Mouse (Mus musculus) lung, postnatal 14 days (tissue): ENCODE results near the gene Arhgef1.

ENCODE experiments used
- DNase-seq: peaks from one replicate; pipeline ENCODE4 v3.0.0; 2021

The Arhgef1 gene

DNA sequence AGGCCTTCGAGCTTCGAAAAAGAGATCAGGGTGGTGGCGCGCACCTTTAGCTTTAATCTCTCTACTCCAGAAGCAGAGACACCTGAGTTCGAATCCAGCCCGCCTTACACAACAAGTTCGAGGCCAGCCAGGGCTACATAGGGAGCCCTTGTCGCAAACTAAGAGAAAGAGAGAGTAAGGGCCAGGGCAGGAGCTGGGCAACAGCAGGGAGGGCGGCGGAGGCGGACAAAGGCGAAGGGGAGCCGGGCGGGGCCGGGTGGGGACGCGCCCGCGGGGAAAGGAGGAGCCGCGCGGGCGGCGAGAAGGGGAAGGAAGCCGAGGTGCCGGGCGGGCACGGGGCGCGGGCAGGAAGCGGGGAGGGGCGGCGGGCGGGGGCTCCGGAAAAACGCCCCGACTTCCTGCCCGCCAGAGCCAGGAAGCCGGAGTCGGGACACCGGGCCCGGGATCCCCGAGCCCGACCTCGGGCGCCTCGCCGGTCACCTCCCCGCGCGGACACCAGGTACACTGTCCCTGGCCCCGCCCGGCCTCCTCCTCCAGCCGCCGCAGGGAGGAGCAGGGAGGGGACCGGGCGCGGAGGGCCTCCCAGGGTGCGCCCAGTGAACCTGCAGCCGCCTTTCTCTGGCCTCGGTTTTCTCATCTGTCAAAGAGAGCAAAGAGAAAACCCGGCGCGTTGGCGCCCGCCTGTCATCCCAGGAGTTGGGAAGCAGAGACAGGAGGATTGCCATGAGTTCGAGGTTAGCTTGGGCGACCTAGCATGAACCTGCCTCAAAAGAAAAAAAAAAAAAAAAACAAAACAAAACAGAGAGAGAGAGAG, at the start of gene Arhgef1:
Gene Arhgef1, plus strand, starts transcription at position 283 of the 814 bp plus-strand sequence.
- DNase-seq: peak; percentile 80

DNA sequence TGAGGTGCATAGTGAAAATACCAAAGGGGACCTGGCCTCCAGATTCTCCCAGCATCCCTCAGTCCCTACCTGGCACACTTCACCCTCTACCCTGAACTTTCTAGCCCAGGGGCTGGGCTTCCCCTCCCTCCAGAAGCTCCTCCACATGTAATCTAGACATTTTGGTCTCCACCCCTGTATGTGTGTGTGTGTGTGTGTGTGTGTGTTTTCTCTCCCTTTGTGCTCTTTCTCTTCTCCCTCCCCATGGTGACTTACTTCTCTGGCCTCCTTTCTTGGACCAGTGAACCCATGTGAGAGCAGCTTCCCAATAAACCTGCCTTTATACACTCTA, 49.5 kb upstream of the Arhgef1 start:
- no peak for DNase-seq

DNA sequence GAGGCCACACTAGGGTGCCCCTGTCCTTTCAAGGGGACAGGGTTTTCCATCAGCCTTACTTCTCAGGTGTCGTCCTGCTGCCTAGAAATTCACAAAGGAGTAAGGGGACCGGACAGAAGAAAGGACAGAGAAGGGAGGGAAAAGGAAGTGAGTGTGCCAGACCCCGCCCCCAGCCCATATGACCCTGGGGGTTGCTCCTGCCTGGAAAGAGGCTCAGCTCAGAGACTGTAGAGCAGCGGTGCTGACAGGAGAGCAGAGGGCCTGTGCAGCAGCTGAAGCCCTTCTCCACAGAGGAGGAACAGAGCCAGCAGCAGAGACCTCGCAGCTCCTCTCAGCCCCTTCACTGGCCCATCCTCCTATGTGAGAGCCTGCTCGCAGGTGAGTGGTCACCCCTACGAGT, 49.0 kb upstream of the Arhgef1 start:
- no peak for DNase-seq

DNA sequence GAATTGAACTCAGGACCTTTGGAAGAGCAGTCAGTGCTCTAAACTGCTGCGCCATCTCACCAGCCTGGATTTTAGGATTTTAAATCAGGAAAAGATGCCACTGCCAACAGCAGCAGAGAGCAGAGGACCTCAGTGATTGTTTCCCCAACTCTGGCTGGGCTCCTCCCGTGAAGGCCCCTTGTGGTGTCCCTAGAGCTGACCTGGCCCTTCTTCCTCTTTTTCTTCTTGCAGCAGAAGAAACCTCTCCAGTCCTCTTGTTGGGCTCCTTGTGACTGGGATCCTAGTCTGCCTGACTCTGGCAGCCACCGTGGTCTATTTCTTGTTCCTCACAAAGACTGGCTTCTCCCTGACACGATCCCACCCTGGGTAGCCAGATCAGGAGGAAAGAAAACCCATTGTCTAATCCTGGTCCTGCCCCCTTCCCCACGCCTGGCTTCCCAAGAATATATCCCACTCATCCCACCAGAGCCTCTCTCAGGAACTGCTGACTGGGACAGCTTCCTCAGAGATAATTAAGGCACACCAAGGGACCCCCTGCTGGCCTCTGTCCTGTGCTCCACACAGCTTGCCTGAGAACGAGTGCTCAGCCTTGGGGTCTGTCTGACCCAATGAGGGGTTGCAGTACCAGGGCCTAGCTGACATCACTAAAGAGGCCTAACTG, 46.1 kb upstream of the Arhgef1 start:
- no peak for DNase-seq

DNA sequence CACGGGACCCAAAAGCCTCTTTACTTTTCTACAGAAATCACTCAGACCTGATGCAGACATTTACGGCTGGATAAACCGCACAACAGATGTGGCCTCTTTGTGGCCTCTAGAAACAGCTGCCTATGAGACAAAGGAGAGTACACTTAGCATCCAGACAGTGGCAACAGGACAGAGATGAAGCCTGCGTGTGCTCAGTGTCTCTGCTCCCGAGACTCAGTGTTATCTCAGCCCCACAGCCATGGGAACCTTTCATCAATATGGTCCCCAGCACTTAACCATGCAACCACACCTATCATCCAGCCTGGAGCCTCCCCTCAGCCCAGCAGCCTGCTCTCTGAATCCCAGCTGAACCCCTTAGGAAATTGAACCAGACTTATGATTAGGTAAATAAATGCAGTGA, 43.5 kb upstream of the Arhgef1 start:
- DNase-seq: no peak

DNA sequence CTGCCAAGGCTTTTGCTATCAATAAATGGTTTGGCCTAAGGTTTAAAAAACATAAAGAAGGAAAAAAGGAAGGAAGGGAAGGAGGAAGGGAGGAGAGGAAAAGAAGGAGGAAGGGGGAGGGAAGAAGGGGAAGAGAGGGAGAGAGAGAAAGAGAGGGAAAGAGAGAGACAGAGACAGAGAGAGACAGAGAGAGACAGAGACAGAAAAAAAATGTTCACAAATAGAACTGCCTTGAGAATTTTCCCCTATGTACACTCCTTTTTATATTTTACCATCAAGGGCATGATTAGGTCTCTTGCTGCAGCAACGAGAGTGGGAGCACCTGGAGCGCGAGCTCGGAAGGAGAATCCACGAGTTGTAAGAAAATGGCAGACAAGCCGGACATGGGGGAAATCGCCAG, 40.8 kb upstream of the Arhgef1 start, which contains the start of gene Gm9844:
Gene Gm9844, plus strand, starts transcription at position 301 of the 400 bp plus-strand sequence.
- DNase-seq: no peak

DNA sequence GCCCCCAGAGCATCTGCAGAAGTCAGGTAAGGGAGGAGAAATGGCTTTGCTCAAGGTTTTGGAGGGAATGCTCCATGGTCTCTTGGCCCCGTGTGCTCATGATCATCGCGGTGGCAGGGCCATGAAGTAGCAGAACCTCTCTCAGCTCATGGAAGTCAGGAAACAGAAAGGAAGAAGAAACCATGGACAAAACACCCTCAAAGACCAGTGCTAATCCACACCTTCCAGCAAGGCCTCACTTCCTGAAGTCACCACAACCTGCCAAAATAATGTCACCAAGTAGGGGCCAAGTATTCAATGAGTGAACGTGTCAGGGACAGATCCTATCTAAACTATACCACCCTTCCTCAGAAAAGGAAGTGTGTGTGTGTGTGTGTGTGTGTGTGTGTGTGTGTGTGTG, 39.9 kb upstream of the Arhgef1 start:
- no peak for DNase-seq

DNA sequence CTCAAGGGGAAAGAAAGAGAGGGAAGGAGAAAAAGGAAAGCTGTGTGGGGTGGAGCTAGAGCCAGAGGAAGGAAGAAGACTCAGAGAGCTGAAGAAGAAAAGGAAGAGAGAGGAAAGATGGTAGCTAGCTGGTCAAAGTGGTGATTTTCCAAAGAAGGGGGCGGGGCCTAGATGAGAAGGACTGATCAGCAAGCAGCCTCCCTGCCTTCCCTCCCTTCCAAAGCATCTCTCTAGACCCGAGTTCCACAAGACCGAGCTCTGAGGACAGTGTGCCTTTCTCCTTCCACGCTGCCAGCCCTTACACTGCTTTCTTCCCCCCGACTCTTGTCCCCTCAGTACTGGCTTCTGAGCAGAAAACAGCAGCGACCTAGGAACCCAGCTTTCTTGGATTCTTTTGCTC, 38.6 kb upstream of the Arhgef1 start:
- no peak for DNase-seq

DNA sequence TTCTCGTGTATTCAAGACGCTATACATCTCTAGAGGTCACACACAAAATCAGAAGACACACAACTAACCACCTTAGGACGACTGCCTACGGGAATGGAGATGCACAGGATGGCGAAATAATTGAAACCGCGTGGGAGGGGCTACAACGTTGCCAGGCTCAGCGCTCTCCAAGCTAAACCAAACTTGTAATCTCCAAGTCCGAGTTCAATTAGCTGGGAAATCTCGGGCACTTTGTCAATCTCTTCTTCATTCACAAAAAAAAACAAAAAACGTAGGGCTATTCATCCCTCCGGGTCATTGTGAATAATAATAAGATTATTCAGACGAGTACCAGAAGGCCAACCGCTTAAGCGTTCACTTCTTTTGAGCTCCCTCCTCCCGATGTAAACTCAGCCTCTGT, 33.6 kb upstream of the Arhgef1 start:
- no peak for DNase-seq

DNA sequence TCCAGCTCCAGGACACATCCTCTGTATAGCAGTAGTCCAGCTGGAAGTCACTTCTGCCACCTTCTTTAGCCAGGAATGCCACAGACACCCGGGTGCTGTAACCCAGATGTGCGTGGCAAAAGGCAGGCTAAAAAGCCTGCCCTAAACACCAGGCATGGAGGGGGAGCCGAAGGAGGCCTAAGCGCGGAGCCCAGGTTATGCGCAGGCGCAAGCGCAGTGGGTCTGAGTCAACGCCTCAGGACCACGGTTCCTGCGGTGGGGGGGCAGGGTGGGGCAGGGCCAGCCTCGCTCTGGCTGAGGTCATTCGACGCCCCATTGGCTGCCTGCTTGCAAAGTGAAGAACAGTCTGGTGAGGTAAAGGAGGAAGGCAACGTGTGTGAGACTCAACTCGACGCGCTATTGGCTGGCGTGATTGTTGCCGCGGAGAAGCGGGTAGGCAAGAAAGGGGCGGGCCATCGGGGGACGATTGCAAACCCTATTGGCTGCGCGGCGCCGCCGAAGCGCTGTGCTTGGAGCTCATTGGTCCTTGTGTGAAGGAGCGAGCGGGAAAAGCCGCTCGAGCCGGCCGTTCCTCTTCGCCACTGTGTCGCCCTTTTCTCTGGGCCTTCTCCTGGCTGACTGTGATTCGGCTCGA, 33.1 kb upstream of the Arhgef1 start, which contains the start of the genes Lypd4 and Dmrtc2:
Gene Lypd4, minus strand, starts transcription at position 410 of the 634 bp plus-strand sequence.
Gene Dmrtc2, plus strand, starts transcription at position 526 of the 634 bp plus-strand sequence.
- DNase-seq: no peak

DNA sequence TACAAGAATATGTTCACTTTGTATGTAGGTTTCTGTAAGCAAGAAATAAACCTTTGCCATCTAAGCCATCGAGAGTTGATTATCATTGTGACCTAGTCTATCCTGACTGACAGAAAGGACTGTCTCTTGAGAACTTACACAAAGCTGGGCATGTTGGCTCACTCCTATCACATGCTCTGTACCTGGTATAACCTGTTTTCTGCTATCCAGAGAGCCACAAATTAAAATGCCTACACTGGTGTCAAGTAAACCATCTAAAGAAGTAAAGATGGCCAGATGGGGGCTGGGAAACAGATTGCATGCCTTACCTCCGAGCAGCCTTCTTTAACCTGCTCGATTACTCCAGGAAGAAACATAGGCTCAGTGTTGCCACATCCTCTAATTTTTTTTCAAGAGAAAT, 25.1 kb upstream of the Arhgef1 start:
- no peak for DNase-seq

DNA sequence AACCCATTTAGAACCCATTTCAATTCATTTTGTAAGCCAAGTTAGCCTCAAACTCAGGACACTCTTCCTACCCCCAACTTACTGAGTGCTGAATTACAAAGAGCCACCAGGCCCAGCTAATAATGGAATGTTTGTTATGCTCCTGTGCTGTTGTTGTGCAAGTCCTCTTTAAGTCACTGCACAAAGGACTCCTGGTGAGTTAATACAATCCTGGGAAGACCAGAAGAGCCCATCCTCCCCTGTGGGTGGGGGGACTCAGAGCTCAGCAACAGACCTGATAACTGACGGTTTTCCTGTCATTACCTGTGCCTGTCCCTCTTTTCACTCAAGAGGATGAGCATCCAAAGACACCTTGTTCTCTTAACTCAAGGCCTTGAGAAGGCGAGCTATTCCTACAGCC, 23.1 kb upstream of the Arhgef1 start:
- no peak for DNase-seq

DNA sequence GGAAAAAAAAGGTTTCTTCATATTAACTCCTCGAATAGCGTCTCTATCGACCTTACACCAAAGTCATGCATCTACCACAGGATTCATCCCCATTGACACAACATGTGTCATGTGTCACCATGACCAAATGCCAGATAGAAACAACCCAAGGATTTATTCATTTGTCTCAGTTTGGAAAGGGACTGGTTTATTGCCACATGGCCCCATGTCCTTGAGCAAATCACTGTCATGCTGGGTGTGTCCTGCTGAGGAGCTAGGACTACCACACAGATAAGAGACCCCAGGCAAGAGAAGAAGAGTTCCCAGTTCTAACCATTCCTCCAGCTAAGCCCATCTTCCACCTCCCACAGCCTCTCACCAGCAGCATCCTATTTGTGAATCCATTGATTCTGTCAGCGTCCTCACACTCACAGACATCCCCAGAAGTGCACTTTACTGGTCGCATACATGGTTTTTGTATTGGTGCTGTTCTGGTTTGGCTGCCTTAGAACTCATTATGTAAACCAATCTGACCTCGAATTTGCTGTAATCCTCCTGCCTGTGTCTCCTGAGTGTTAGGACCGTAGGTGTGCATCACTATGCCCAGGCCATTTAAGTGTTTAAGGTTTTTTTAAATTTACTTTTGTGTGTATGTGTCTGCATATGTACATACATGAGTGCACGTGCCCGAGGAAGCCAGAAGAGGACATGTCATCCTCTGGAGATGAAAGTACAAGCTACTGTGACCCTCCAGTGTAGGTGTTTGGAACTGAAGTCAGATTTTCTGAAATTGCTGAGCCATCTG, 20.1 kb upstream of the Arhgef1 start:
- DNase-seq: no peak

DNA sequence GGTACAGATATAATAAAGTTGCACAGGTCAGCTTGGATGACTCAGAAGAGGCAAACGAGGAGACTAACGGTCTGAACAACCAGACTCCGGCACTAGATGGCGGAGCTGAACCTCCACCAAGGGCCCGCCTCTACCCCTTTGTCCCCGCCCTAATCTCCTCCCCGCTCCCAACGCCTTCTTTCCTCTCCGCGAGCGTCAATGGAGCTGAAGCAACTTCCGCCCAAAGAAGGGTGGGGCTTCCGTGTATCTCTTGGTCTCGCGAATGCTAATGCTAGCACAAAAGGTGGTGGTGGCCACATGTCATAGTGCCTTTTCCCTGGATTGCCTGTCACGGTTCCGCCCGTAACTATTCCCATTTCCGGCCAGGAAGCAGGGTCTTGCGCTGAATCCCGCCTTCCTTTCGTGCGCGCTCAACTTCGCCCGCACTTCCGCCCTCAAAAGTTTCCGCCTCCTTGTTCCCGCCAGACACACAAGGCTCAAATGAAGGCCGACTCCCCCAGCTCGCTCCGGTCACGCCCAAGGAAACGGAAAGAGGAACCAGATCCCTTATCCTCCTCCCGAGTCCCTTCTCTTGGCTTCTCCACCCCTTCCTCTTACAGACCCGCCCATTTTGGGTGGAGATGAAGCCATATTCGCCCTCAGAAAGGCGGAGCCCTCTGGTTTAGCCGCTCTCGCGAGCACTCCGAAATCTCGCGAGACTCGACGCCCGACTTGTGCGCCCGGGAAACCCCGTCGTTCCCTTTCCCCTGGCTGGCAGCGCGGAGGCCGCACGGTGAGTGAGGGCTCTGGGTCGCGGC, 18.6 kb upstream of the Arhgef1 start, which contains the start of gene Rps19:
Gene Rps19, plus strand, starts transcription at position 476 of the 797 bp plus-strand sequence.
- DNase-seq: peak; percentile 99

DNA sequence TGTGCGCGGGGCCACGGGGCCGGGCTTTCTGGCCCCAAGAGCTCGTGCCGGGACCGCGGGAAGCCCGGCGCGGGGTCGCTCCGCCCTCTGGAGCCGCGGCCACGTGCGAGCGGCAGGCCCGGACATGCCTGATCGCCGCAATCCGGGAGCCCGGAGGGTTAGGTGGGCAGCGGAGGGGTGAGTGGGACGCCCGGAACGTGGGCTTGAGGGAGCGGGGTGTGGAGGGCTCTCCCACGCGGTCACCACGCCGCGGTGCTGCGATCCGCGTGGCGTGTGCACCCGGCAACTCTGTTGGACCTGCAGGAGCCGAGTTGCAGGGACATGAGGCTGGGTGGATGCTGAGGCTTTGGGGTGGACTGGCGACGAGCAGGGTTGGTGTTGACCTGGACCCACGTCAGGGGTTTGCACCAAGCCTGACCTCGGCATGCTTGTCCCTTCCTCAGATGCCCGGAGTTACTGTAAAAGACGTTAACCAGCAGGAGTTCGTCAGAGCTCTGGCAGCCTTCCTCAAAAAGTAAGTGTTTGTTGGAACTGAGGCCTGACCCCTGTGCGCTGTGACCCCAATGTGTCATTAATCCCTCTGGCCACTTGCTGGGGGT, 17.9 kb upstream of the Arhgef1 start:
- DNase-seq: peak; percentile 24

DNA sequence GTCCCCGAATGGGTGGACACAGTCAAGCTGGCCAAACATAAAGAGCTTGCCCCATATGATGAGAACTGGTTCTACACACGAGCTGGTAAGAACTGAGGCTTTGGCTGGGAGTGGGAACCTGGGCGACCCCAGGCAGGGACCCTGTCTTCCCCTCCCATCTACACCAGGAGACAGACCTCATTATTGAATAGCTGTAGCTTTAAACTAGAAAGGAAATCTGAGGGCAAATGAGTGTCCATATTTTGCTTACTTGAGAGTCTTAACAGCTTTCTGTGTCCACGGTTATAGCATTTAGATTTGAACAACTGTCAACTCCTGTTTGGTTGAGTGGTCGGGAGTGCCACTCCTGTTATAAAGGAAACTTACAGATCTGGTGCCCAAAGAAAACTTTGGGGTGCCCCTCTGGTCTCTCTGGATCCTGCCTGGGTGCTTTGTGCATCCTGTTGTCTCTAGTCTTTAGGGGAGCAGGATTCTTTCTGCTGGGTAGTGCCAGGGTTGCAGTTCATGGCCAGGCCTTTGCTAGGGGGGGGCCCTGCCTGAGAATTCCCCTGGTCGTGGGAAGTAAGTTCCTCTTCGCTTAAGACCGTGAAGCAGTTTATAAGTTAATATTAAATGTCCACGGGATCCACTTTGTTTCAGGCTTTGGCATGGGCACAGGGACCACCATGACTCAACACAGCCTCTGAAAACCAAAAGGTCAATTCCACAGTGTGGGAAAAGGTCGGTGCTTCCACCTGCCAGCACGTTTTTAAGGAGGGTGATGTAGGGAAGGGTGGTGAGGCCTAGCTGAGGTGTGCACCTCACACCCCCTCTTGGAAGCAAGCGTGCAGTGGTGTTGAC, 17.0 kb upstream of the Arhgef1 start:
- DNase-seq: no peak

DNA sequence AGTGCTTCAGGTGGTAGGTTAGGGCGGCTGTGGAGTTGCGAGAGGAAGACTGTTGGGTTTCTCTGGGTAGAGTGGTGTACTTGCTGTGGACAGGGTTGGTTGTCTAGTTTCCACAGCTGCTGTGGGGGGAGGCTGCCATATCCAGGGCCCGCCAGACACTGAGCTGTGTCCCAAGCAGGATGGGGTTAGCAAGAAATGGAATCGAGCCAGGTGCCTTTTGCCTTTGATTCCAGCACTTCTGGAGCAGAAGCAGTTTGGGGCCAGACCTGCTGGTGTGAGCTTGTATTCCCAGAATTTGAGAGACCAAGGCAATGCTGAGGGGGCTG, 16.4 kb upstream of the Arhgef1 start:
- DNase-seq: no peak

DNA sequence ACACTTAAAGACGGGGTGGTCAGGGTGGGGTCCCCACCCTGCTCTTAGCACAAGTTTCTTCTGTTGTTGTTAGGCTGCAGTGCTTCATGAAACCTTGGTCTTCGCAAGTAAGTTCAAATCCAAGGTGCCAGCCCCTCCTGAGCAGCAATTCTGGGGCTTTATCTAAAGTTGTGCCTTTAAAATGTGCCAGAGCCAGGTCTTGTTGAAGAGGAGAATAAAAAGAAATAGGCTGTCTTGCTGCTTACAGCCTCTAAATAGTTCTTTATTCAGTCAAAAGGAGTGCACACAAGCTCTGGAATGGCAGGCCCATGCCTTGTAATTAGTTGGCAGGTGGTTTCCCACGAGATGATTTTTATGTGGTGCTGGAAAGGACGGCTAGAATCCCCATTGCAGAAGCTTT, 15.6 kb upstream of the Arhgef1 start:
- no peak for DNase-seq

DNA sequence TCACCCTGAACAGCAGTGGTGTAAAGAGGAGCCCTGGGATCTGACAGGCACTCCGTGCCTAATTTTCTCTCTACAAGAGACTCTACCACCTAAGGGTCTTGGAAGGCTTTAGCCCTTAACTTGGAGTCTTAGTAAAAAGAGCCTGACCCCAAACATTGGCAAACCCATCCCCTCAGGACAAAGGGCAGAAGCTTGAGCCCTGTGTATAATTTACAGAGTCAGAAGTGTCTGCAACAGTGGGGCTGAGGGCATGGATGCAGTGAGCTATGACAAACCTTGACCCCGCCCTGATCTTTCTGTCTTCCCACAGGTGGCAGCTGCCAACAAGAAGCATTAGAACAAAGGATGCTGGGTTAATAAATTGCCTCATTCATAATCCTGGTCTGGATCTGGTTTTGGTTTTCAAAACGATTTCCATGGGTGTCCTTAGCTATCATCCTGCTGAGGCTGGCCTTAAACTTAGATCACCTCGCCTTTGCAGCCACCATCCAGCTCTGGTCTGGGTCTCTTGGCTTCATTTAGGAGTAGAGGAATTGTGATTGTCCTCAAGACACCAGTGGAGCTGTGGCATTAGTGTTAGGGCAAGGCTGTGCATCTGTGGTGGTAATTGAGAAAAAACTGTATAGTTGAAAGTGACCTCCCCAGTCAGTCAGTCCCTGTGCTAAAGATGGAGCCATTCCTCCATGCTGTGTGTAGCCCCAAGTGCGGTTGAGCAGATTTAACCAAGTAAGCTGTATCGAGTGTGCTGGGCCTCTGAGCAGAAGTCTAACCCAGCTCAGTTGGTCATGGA, 13.1 kb upstream of the Arhgef1 start:
- no peak for DNase-seq
